ENCODE assay signal across 8 mouse cellular contexts in the genomic region with DNA sequence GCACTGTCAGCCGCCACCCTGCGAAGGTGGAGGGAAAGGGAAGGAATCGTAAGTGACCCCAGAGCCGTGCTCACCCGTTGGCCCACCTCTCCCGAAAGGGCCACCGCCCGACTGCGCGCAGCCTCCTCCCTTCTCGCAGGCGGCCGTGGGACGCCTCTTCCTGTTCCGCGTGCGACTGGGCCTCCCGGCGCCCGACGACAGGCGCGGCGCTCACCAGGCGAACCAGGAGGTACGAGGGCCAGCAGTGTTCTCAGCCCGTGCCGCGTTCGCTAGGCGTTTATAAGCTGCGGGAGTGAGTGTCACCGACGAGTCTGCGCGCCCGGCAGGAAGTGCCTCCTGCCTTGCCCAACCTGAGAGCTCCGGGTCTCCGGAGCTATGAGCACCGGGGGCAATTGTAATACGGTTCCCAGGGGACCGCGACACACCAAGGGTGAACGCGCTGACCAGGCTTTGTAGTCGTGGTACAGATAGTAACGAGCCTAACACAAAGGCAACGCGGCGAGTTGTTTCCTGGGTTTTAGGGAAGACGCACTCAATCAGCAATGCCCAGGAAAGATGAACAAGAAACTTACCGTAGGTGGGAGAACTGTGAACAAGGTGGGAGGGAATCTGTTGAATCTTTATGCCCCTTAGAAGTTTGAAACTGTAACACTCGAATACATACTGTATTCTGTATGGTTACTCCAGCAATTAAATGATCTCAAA. TPM values are rescaled to one million over a fixed set of nuclear protein-coding genes. Genes with fewer than 3 reads are reported as not detected.
A peak's percentile ranks its signal among the peaks of the same experiment; 100 is the strongest.
DNase-seq lines count a peak whose midpoint lies in the region; ATAC-seq and TF ChIP-seq lines count a peak whose summit lies in the region.

No protein-coding gene starts in this region.

- peak overlapping the region; percentile 80 for H3K4me3 ChIP-seq in cerebellum, adult 2 months (replicated peaks; ENCODE audit: insufficient read depth, low read depth, low read length)
- peak overlapping the region; percentile 78 for H3K4me3 ChIP-seq in hindbrain, embryonic 11.5 days (ENCODE audit: low read depth, low read length)

- TF ChIP-seq CTCF in cerebellum, adult 2 months (IDR thresholded peaks at IDR 0.05; ENCODE audit: borderline replicate concordance, insufficient read depth, low read depth, low read length): no peak

- TF ChIP-seq POLR2A in cerebellum, adult 2 months (IDR thresholded peaks at IDR 0.05; ENCODE audit: borderline replicate concordance, insufficient read depth, low read length): peak; percentile 64

- DNase-seq in MEL-GATA-1-ER (ENCODE audit: extremely low read depth, low read depth): peak; percentile 38
- DNase-seq in cerebellum, adult 2 months: peak; percentile 63 to 68
- DNase-seq in forelimb bud, embryonic 11.5 days (ENCODE audit: low read depth, low spot score): peak; percentile 29
- DNase-seq in hindbrain, embryonic 11.5 days (ENCODE audit: low spot score): peak; percentile 65
- peak; percentile 49 to 65 for DNase-seq in layer of hippocampus, postnatal 36 days
- DNase-seq in lung, postnatal 4 days: peak; percentile 81 to 85
- DNase-seq in right cerebral cortex, adult 18-20 months: peak; percentile 67
- peak; percentile 79 for DNase-seq in urinary bladder, adult 2 months (ENCODE audit: low spot score)

- ATAC-seq in hindbrain, embryonic 11.5 days (ENCODE audit: low FRiP score): peak; percentile 23; the same call in 1 of the 2 replicates

- peaks cover 16% of the 10 kb centered on the region for H3K4me1 ChIP-seq in cerebellum, adult 2 months (ENCODE audit: control insufficient read depth, insufficient read depth, low read length)
- H3K4me1 ChIP-seq in hindbrain, embryonic 11.5 days (replicated peaks; ENCODE audit: control insufficient read depth, insufficient read depth, low read length): peaks cover 9% of the 10 kb centered on the region; the same call in 1 of the 2 replicates

- peaks cover 11% of the 10 kb centered on the region; the same call in 1 of the 2 replicates for H3K36me3 ChIP-seq in hindbrain, embryonic 11.5 days (ENCODE audit: control insufficient read depth, insufficient read depth, low read length)

- no peaks in the 10 kb centered on the region for H3K9me3 ChIP-seq in hindbrain, embryonic 11.5 days (ENCODE audit: control insufficient read depth, low read length)

- WGBS in cerebellum, adult 2 months: under 1% methylated on average over 53 of the region's 53 CpGs
- WGBS in hindbrain, embryonic 11.5 days: 0% methylated on average over 49 of the region's 53 CpGs

- peak overlapping the region; percentile 69 for H3K27ac ChIP-seq in cerebellum, adult 2 months (ENCODE audit: insufficient read depth, low read length)
- peak overlapping the region; percentile 56 for H3K27ac ChIP-seq in hindbrain, embryonic 11.5 days (ENCODE audit: low read depth, low read length)

- H3K4me2 ChIP-seq in hindbrain, embryonic 11.5 days (replicated peaks; ENCODE audit: low read depth, low read length): peak overlapping the region; percentile 86

- no peaks in the 10 kb centered on the region for H3K27me3 ChIP-seq in cerebellum, adult 2 months (ENCODE audit: control insufficient read depth, insufficient read depth, low read length)
- H3K27me3 ChIP-seq in hindbrain, embryonic 11.5 days (ENCODE audit: control insufficient read depth, insufficient read depth, low read length): no peaks in the 10 kb centered on the region

- peak overlapping the region; percentile 85 for H3K9ac ChIP-seq in hindbrain, embryonic 11.5 days (ENCODE audit: low read depth, low read length)

RNA-seq across cellular contexts. Expression of gene Cnppd1, which starts 0.9 kb away (rescaled TPM):
- 39.0 and 41.4 TPM in 2 replicates for polyA plus RNA-seq in cerebellum, adult 2 months (2012; rRNA removed)
- 47.4 and 49.0 TPM in 2 replicates for polyA plus RNA-seq in hindbrain, embryonic 11.5 days (2014; fragmentation: Nextera tagmentation; extraction: Ambion mirVana)
- 10 to 100 TPM; 26.9 to 33.0 TPM for total RNA-seq in layer of hippocampus, postnatal 36 days (2021)
- 50.8 and 51.7 TPM in 2 replicates for polyA plus RNA-seq in urinary bladder, adult 2 months (2012; rRNA removed)

RNA-seq across cellular contexts. Expression of gene Retreg2, which starts 0.9 kb away (rescaled TPM):
- polyA plus RNA-seq in cerebellum, adult 2 months (2012; rRNA removed): 261 and 276 TPM in 2 replicates
- polyA plus RNA-seq in hindbrain, embryonic 11.5 days (2014; fragmentation: Nextera tagmentation; extraction: Ambion mirVana): 50.3 and 58.4 TPM in 2 replicates
- 100 to 1,000 TPM; 177 to 178 TPM for total RNA-seq in layer of hippocampus, postnatal 36 days (2021)
- polyA plus RNA-seq in urinary bladder, adult 2 months (2012; rRNA removed): 60.5 and 61.5 TPM in 2 replicates

RNA-seq across cellular contexts. Expression of gene Slc23a3, which starts 7.9 kb away (rescaled TPM):
- not detected in 2 replicates for polyA plus RNA-seq in cerebellum, adult 2 months (2012; rRNA removed)
- polyA plus RNA-seq in hindbrain, embryonic 11.5 days (2014; fragmentation: Nextera tagmentation; extraction: Ambion mirVana): not detected in 2 replicates
- under 1 TPM; 0.23 to 0.27 TPM for total RNA-seq in layer of hippocampus, postnatal 36 days (2021)
- 0.91 and 1.2 TPM in 2 replicates for polyA plus RNA-seq in urinary bladder, adult 2 months (2012; rRNA removed)

RNA-seq across cellular contexts. Expression of gene Nhej1, which starts 16.6 kb away (rescaled TPM):
- 1.8 and 2.8 TPM in 2 replicates for polyA plus RNA-seq in cerebellum, adult 2 months (2012; rRNA removed)
- 14.8 and 15.2 TPM in 2 replicates for polyA plus RNA-seq in hindbrain, embryonic 11.5 days (2014; fragmentation: Nextera tagmentation; extraction: Ambion mirVana)
- total RNA-seq in layer of hippocampus, postnatal 36 days (2021): 1 to 10 TPM; 2.1 to 2.7 TPM
- polyA plus RNA-seq in urinary bladder, adult 2 months (2012; rRNA removed): 3.4 and 4.3 TPM in 2 replicates

RNA-seq across cellular contexts. Expression of gene Zfand2b, which starts 26.8 kb away (rescaled TPM):
- polyA plus RNA-seq in cerebellum, adult 2 months (2012; rRNA removed): 58.0 and 61.6 TPM in 2 replicates
- 37.4 and 37.7 TPM in 2 replicates for polyA plus RNA-seq in hindbrain, embryonic 11.5 days (2014; fragmentation: Nextera tagmentation; extraction: Ambion mirVana)
- 10 to 100 TPM; 31.2 to 36.2 TPM for total RNA-seq in layer of hippocampus, postnatal 36 days (2021)
- polyA plus RNA-seq in urinary bladder, adult 2 months (2012; rRNA removed): 37.7 and 45.2 TPM in 2 replicates

Comparison
In these comparisons a context has a peak if more than half of its experiments do, and no peak if none do; other contexts are left out.
1. Peak in every context shown above with its lines: DNase-seq, ATAC-seq, H3K4me3 ChIP-seq and H3K27ac ChIP-seq.
2. DNase-seq: peak in every context shown above with its lines; median percentile 83 in lung, postnatal 4 days; 79 in urinary bladder, adult 2 months; 67 in right cerebral cortex, adult 18-20 months; 66 in cerebellum, adult 2 months; 65 in hindbrain, embryonic 11.5 days; 57 in layer of hippocampus, postnatal 36 days; 38 in MEL-GATA-1-ER; 29 in forelimb bud, embryonic 11.5 days.